Comparison of ENCODE assay signal across 9 mouse cellular contexts in genomic region chr3:68646387-68647130, GRCm38 (mm10). TPM values are rescaled to one million over a fixed set of nuclear protein-coding genes. Genes with fewer than 3 reads are reported as not detected.
A peak's percentile ranks its signal among the peaks of the same experiment; 100 is the strongest.
DNase-seq lines count a peak whose midpoint lies in the region.
"Had no signal": no experiment of that assay in that cellular context is flagged by ENCODE, and none has a peak within 500 bp of the region (broad histone marks: within the 10 kb centered on the region; RNA-seq: fewer than 3 reads in every experiment).

No protein-coding gene starts in this region.

- WGBS in limb, embryonic 10.5 days = 86% methylated on average over 6 of the region's 6 CpGs

- no peaks in the 10 kb centered on the region for H3K27me3 ChIP-seq in limb, embryonic 10.5 days (ENCODE audit: low read depth, poor library complexity, severe bottlenecking)
- H3K27me3 ChIP-seq: liver, embryonic 15.5 days had no signal

- no peak overlapping the region for H3K4me3 ChIP-seq in limb, embryonic 10.5 days
- H3K4me3 ChIP-seq: liver, embryonic 15.5 days had no signal

- H3K36me3 ChIP-seq in limb, embryonic 10.5 days = no peaks in the 10 kb centered on the region
- H3K36me3 ChIP-seq: liver, embryonic 15.5 days had no signal

- no peaks in the 10 kb centered on the region for H3K9me3 ChIP-seq in limb, embryonic 10.5 days (replicated peaks)
- H3K9me3 ChIP-seq: liver, embryonic 15.5 days had no signal

- intact Hi-C loops in heart, postnatal 10 days (cut with DNase I) = no loop called here

- peak; percentile 56 for DNase-seq in layer of hippocampus, adult 11-12 months (ENCODE audit: low spot score)
- no peak for DNase-seq in layer of hippocampus, postnatal 10 days (ENCODE audit: low spot score in 2 of 2)
- peak; percentile 10 to 40 for DNase-seq in CD8-positive naive resting alpha-beta T cell, adult 2 months (ENCODE audit: low read depth in 2 of 2, low spot score in 2 of 2)
- peak; percentile 22 to 35 for DNase-seq in heart, postnatal 10 days
- DNase-seq in skeletal muscle tissue, adult 2 months (ENCODE audit: low read depth, low spot score) = peak; percentile 16
- no peak for DNase-seq in MN1 (ENCODE audit: low spot score)
- no peak for DNase-seq in adrenal gland, postnatal 36 days
- no peak for DNase-seq in limb, embryonic 10.5 days (ENCODE audit: low spot score)

- H3K27ac ChIP-seq in limb, embryonic 10.5 days = no peak overlapping the region
- H3K27ac ChIP-seq: liver, embryonic 15.5 days had no signal

- H3K4me1 ChIP-seq in limb, embryonic 10.5 days = no peaks in the 10 kb centered on the region
- H3K4me1 ChIP-seq: liver, embryonic 15.5 days had no signal

RNA-seq across cellular contexts. Expression of gene Il12a, which starts 43.9 kb away (rescaled TPM):
- under 1 TPM in 1 of 2 experiments, not detected in 1; 0.62 TPM for total RNA-seq in layer of hippocampus, postnatal 10 days (2021)
- under 1 TPM in 1 of 2 experiments, not detected in 1; 0.20 TPM for total RNA-seq in heart, postnatal 10 days (2021)
- under 1 TPM; 0.43 to 0.66 TPM for total RNA-seq in adrenal gland, postnatal 36 days (2021)
- polyA plus RNA-seq in limb, embryonic 10.5 days (2016; fragmentation: Nextera tagmentation; extraction: Ambion mirVana) = 0.24 TPM in 1 of 2 replicates, not detected in the other

Comparison
In these comparisons a context has a peak if more than half of its experiments do, and no peak if none do; other contexts are left out.
1. DNase-seq: peak in layer of hippocampus, adult 11-12 months (single experiment), CD8-positive naive resting alpha-beta T cell, adult 2 months (2 of 2), heart, postnatal 10 days (2 of 2) and skeletal muscle tissue, adult 2 months (single experiment); none in layer of hippocampus, postnatal 10 days (0 of 2), MN1 (single experiment), adrenal gland, postnatal 36 days (0 of 2) and limb, embryonic 10.5 days (single experiment).